Mouse (Mus musculus): ENCODE measurements around the gene Akap7. TPM values are rescaled to one million over a fixed set of nuclear protein-coding genes. Genes with fewer than 3 reads are reported as not detected.

Gene Akap7
- polyA plus RNA-seq (2012; rRNA removed), result 9.3 and 9.4 TPM in 2 replicates

DNA sequence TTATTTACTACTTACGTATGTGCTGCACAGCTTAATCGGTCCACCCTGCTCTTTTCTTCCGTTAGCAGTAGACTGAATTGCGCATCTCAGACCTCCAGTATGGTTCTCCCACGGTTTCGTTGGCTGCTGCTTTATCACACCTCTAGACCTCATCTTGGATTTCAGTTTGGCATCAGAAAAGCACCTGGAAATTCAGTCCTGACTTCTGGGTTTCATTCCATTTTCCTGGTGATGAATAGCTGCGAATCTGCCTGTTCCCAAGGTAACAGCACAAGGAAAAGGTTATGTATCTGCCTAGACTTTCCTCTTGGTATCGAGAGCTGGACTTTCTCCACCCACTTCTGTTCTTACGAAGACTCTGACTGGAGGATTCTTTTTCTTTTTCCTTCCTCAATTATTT is at the start of gene Akap7:
Akap7 (minus strand) TSS at position 101 of the 400 bp plus-strand sequence.
- Histone ChIP-seq H3K4me3 (ENCODE audit: control insufficient read depth, low read depth, low read length) (no peak within 1 kb of the TSS), H3K36me3 (ENCODE audit: control insufficient read depth, insufficient read depth, low read length) (no peaks in the 10 kb centered on the region), H3K4me1 (ENCODE audit: control insufficient read depth, insufficient read depth, low read length) (no peaks in the 10 kb centered on the region), H3K27ac (ENCODE audit: control insufficient read depth, insufficient read depth, low read depth, low read length) (no peak within 1 kb of the TSS), H3K27me3 (ENCODE audit: control insufficient read depth, insufficient read depth, low read length) (no peaks in the 10 kb centered on the region)
- no peak for TF ChIP-seq CTCF (IDR thresholded peaks at IDR 0.05; ENCODE audit: control insufficient read depth, insufficient read depth, insufficient replicate concordance, low read depth, low read length)
- no peak for TF ChIP-seq POLR2A (IDR thresholded peaks at IDR 0.05; ENCODE audit: control insufficient read depth, low read depth, low read length)

DNA sequence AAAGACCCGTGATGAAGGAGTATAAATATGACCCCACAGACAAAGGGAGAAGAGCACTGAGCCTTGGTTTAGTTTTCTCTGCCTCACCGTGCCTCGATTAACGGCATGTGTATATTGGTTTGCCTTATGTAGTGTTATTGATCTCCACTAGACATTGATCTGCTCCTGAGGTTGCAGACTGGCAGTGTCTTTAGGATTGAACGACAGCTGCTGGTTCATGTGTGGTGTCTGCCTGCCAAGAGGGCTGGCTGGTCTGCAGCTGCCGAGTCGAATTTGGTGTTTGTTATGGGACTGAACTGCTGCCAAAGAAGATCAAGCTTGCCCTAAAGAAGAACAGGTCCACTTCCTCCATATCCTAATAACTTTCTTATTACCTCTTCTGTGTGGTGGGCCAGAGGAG is 46.7 kb upstream of the Akap7 start:
- Histone ChIP-seq H3K27ac (ENCODE audit: control insufficient read depth, insufficient read depth, low read depth, low read length) (no peak overlapping the region), H3K36me3 (ENCODE audit: control insufficient read depth, insufficient read depth, low read length) (no peaks in the 10 kb centered on the region), H3K27me3 (ENCODE audit: control insufficient read depth, insufficient read depth, low read length) (no peaks in the 10 kb centered on the region), H3K4me1 (ENCODE audit: control insufficient read depth, insufficient read depth, low read length) (no peaks in the 10 kb centered on the region), H3K4me3 (ENCODE audit: control insufficient read depth, low read depth, low read length) (no peak overlapping the region)
- TF ChIP-seq POLR2A (IDR thresholded peaks at IDR 0.05; ENCODE audit: control insufficient read depth, low read depth, low read length) (no peak), CTCF (IDR thresholded peaks at IDR 0.05; ENCODE audit: control insufficient read depth, insufficient read depth, insufficient replicate concordance, low read depth, low read length) (no peak)

DNA sequence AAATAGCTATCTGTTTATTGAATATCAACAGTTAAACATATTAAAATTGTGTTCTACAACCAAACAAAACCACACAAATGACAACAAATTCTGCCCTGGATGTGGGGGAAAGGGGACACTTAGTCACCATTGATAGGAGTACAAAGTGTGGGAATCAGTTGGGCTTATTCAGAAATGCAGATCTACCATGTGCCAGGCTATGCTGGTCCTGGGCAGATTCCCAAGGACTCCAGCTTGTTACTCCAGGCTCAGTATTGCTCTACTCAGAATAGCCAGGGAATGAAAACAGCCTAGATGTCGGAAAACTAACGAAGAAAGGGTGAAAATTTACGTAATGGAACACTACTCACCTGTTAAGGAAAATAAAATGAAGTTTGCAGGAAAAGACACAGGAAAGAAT is 46.3 kb upstream of the Akap7 start:
- no peaks in the 10 kb centered on the region for H3K36me3 ChIP-seq (ENCODE audit: control insufficient read depth, insufficient read depth, low read length)
- no peak overlapping the region for H3K4me3 ChIP-seq (ENCODE audit: control insufficient read depth, low read depth, low read length)
- no peak for TF ChIP-seq CTCF (IDR thresholded peaks at IDR 0.05; ENCODE audit: control insufficient read depth, insufficient read depth, insufficient replicate concordance, low read depth, low read length)
- TF ChIP-seq POLR2A (IDR thresholded peaks at IDR 0.05; ENCODE audit: control insufficient read depth, low read depth, low read length), result no peak
- no peak overlapping the region for H3K27ac ChIP-seq (ENCODE audit: control insufficient read depth, insufficient read depth, low read depth, low read length)
- no peaks in the 10 kb centered on the region for H3K27me3 ChIP-seq (ENCODE audit: control insufficient read depth, insufficient read depth, low read length)
- no peaks in the 10 kb centered on the region for H3K4me1 ChIP-seq (ENCODE audit: control insufficient read depth, insufficient read depth, low read length)

DNA sequence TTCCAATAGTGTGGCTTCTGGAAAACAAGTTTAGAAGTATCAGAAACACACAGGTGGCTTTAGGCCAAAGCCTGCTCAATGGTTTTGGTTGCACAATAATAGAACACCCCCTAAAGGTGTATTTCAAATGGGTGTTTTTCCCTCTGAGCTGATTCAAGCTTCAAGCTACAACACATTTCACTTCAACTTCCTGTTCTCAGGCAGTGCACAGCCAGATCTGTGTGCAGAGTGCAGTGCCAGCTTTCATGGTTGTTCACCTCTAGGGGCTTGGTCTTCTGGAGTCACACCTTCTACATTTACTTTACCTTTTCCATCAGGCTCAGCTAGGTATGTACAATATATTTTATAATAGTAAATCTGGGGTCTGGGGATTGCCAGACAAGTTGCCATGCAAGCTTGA is 35.1 kb upstream of the Akap7 start:
- no peaks in the 10 kb centered on the region for H3K4me1 ChIP-seq (ENCODE audit: control insufficient read depth, insufficient read depth, low read length)
- no peaks in the 10 kb centered on the region for H3K36me3 ChIP-seq (ENCODE audit: control insufficient read depth, insufficient read depth, low read length)
- H3K27me3 ChIP-seq (ENCODE audit: control insufficient read depth, insufficient read depth, low read length), result no peaks in the 10 kb centered on the region
- no peak overlapping the region for H3K27ac ChIP-seq (ENCODE audit: control insufficient read depth, insufficient read depth, low read depth, low read length)
- TF ChIP-seq CTCF (IDR thresholded peaks at IDR 0.05; ENCODE audit: control insufficient read depth, insufficient read depth, insufficient replicate concordance, low read depth, low read length) (no peak), POLR2A (IDR thresholded peaks at IDR 0.05; ENCODE audit: control insufficient read depth, low read depth, low read length) (no peak)
- no peak overlapping the region for H3K4me3 ChIP-seq (ENCODE audit: control insufficient read depth, low read depth, low read length)

DNA sequence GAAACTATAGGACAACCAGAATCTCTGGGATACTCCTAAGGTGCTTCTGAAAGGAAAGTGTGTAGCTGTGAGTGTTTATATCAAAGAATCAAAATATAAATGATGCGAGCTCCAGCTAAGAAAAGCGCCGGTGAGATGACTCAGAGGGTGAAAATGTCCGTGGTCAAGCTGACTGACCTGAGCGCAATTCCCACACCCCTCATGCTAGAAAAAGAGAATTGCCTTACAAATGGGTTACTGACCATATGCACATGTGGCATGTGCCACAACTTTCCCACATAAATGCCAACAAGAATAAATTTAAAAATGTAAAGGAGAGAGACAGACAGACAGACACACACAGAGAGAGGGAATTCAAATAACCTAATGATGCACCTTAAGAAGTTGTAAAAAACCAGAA is 33.0 kb upstream of the Akap7 start:
- TF ChIP-seq CTCF (IDR thresholded peaks at IDR 0.05; ENCODE audit: control insufficient read depth, insufficient read depth, insufficient replicate concordance, low read depth, low read length) (no peak), POLR2A (IDR thresholded peaks at IDR 0.05; ENCODE audit: control insufficient read depth, low read depth, low read length) (no peak)
- H3K27ac ChIP-seq (ENCODE audit: control insufficient read depth, insufficient read depth, low read depth, low read length), result no peak overlapping the region
- H3K4me3 ChIP-seq (ENCODE audit: control insufficient read depth, low read depth, low read length), result no peak overlapping the region
- H3K36me3 ChIP-seq (ENCODE audit: control insufficient read depth, insufficient read depth, low read length), result no peaks in the 10 kb centered on the region
- H3K27me3 ChIP-seq (ENCODE audit: control insufficient read depth, insufficient read depth, low read length), result no peaks in the 10 kb centered on the region
- no peaks in the 10 kb centered on the region for H3K4me1 ChIP-seq (ENCODE audit: control insufficient read depth, insufficient read depth, low read length)

DNA sequence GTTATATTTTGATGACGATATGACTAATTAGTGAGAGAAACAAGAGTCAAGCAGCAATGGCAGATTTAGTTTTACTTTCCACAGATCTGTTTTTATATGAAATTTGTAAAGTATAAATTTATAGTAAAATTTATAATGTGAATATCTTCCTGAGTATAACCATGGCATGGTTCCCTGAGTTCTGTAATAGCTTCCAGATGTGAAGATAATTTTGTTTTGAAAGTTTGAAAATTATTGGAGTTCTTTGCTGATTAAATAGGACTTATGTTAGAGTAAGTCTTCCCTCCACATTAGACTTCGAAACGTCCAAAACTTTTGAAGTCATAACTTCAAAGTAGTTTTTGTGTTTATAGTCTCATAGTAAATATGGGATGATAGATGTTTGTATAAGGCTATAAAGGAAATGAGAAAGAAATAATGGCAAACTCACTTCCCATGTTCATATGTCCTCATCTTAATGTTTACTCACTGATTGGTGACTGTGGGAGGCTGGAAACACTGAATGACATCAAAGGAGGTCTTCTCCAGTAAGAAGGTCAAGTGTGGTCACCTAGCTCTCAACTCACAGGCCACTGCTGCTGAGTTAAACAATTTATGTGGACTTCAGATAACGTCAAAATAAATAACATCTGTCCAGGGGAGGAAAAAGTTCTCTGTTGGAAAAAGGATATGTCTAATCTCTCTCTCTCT is 25.9 kb upstream of the Akap7 start:
- Histone ChIP-seq H3K27ac (ENCODE audit: control insufficient read depth, insufficient read depth, low read depth, low read length) (no peak overlapping the region), H3K4me1 (ENCODE audit: control insufficient read depth, insufficient read depth, low read length) (no peaks in the 10 kb centered on the region), H3K36me3 (ENCODE audit: control insufficient read depth, insufficient read depth, low read length) (no peaks in the 10 kb centered on the region), H3K27me3 (ENCODE audit: control insufficient read depth, insufficient read depth, low read length) (no peaks in the 10 kb centered on the region), H3K4me3 (ENCODE audit: control insufficient read depth, low read depth, low read length) (no peak overlapping the region)
- TF ChIP-seq CTCF (IDR thresholded peaks at IDR 0.05; ENCODE audit: control insufficient read depth, insufficient read depth, insufficient replicate concordance, low read depth, low read length), result no peak

DNA sequence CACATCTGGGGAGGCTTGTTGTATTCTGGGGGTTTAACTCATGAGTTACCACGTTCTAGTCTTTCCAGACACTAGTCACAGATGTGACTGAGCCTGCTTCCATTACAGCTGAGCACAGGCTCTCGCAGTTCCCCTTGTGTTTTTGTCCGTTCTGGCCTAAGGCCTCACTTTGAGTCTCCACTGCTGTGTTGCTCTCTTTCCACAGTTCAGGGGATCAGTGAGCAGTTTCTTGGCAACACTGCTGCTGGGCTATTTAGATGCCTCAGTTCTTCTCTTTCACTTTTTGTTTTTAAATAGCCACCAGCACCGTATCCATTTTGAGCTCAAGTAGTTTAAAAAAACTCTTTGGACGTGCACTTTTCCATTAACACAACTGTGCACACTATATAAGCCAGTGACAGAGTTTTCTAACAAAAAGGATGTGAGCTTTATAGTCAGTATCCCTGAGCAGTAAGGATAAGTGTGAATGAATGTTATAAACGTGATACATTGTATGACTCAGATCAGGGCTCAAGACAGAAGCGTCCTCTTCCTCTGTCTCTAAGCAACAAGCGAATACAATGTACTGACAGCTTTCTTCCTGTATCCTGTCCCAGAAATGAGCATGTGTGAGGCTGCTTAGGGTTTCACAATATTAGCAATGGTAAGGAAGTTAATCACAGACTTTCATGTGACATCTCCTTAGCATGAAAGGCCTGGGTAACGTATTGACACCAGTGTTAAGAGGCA is 23.8 kb upstream of the Akap7 start:
- no peaks in the 10 kb centered on the region for H3K27me3 ChIP-seq (ENCODE audit: control insufficient read depth, insufficient read depth, low read length)
- no peaks in the 10 kb centered on the region for H3K36me3 ChIP-seq (ENCODE audit: control insufficient read depth, insufficient read depth, low read length)
- TF ChIP-seq CTCF (IDR thresholded peaks at IDR 0.05; ENCODE audit: control insufficient read depth, insufficient read depth, insufficient replicate concordance, low read depth, low read length), result no peak
- no peak for TF ChIP-seq POLR2A (IDR thresholded peaks at IDR 0.05; ENCODE audit: control insufficient read depth, low read depth, low read length)
- H3K27ac ChIP-seq (ENCODE audit: control insufficient read depth, insufficient read depth, low read depth, low read length), result no peak overlapping the region
- H3K4me3 ChIP-seq (ENCODE audit: control insufficient read depth, low read depth, low read length), result no peak overlapping the region
- H3K4me1 ChIP-seq (ENCODE audit: control insufficient read depth, insufficient read depth, low read length), result no peaks in the 10 kb centered on the region

All from testis, adult 2 months (tissue).